Mouse (Mus musculus): ENCODE results near the gene Kif5a. TPM values are rescaled to one million over a fixed set of nuclear protein-coding genes. Genes with fewer than 3 reads are reported as not detected.

Gene Kif5a
- total and polyA plus RNA-seq, 3 experiments: 0.34 to 2.2 (median 0.45) TPM

- Histone ChIP-seq H3K27ac (peak overlapping the region; percentile 91), H3K4me3 (peak overlapping the region; percentile 55), H3K79me2 (replicated peaks; ENCODE audit: control insufficient read depth, insufficient read depth, low read length) (no peaks in the 10 kb centered on the region), H3K9ac (ENCODE audit: low read depth, low read length) (peak overlapping the region; percentile 60), H3K36me3 (ENCODE audit: control insufficient read depth, insufficient read depth, low read length) (no peaks in the 10 kb centered on the region), H3K4me1 (ENCODE audit: control insufficient read depth, insufficient read depth, low read length) (peaks cover 3% of the 10 kb centered on the region; the same call in 1 of the 2 replicates), H3K27me3 (ENCODE audit: control insufficient read depth, insufficient read depth, low read length) (no peaks in the 10 kb centered on the region)
- peak in 1 of 2 experiments; percentile 20 for DNase-seq
- WGBS: 54% methylated on average over 4 of the region's 4 CpGs
- no peak for TF ChIP-seq EP300 (IDR thresholded peaks at IDR 0.05; ENCODE audit: insufficient read depth, low read depth, low read length)
- no peak for TF ChIP-seq POLR2A (IDR thresholded peaks at IDR 0.05; ENCODE audit: insufficient read depth, low read depth, low read length)
- TF ChIP-seq CTCF (IDR thresholded peaks at IDR 0.05): no peak
- intact Hi-C loops (cut with DNase I): no loop called here
Measured at GRCm38 (mm10) chr10:127182624-127183023, 80.5 kb downstream of the Kif5a start.

DNA sequence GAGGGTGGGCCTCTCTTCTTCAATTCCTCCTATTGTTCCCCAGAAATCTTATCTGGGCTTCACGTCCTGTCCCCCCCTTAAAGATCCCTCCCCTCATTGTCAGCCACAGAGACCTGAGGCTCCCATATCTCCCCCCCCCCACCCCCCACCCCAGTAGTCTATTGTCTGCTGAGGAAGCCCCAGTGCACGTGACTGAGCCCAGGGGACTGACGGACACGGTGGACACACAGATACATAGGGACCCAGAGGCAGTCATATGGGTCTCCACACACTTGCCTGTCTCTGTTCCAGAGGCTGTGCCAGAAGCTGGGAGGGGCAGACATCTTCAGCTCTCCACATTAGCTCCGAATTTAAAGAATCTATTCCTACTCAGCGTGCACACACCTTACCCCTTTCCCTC lies 81.6 kb downstream of the Kif5a start:
- DNase-seq: peak; percentile 58 to 66
- no peaks in the 10 kb centered on the region for H3K27me3 ChIP-seq (ENCODE audit: control insufficient read depth, insufficient read depth, low read length)

DNA sequence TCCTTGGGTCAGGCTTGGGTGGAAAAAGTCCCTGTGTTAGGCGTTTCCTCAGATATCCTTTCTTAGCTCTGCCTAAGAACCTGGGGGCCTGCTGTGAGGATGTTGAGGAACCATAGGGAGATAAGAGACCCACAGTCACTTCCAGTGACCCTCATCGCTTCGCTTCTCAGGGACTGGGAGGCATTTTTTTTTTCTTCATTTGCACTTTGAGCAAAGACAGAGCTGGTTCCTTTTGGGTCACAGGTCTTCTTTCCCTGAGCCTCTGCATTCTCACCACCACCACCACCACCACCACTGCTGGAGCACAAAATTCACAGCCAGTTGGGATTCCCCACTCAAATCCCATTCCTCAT lies 82.5 kb downstream of the Kif5a start:
- 32% methylated on average over 3 of the region's 3 CpGs for WGBS
- H3K9ac ChIP-seq (ENCODE audit: low read depth, low read length): peak overlapping the region; percentile 76; the same call in 1 of the 2 replicates
- no peak for DNase-seq
- no peaks in the 10 kb centered on the region for H3K36me3 ChIP-seq (ENCODE audit: control insufficient read depth, insufficient read depth, low read length)
- peak overlapping the region; percentile 62 for H3K4me3 ChIP-seq
- peaks cover 5% of the 10 kb centered on the region for H3K4me1 ChIP-seq (ENCODE audit: control insufficient read depth, insufficient read depth, low read length)
- H3K79me2 ChIP-seq (replicated peaks; ENCODE audit: control insufficient read depth, insufficient read depth, low read length): no peaks in the 10 kb centered on the region
- H3K27ac ChIP-seq: peak overlapping the region; percentile 79
- no peaks in the 10 kb centered on the region for H3K27me3 ChIP-seq (ENCODE audit: control insufficient read depth, insufficient read depth, low read length)
- intact Hi-C loops (cut with DNase I): loop anchor here (2.0 kb wide), 1 partner anchor 14 kb away; the partner anchor contains the start of gene Dtx3
- TF ChIP-seq POLR2A (IDR thresholded peaks at IDR 0.05; ENCODE audit: insufficient read depth, low read depth, low read length) (peak; percentile 74; the same call in 1 of the 2 replicates), CTCF (IDR thresholded peaks at IDR 0.05) (no peak), EP300 (IDR thresholded peaks at IDR 0.05; ENCODE audit: insufficient read depth, low read depth, low read length) (0 out of 2 replicates have a peak, but pooled peaks have one; percentile 22)

More for the DNA sequence above, 81.6 kb downstream of the Kif5a start:
- intact Hi-C loops (cut with DNase I): loop anchor here (2.0 kb wide), 1 partner anchor 13 kb away; the partner anchor contains the start of gene Dtx3
- Histone ChIP-seq H3K79me2 (replicated peaks; ENCODE audit: control insufficient read depth, insufficient read depth, low read length) (no peaks in the 10 kb centered on the region), H3K4me1 (ENCODE audit: control insufficient read depth, insufficient read depth, low read length) (peaks cover 5% of the 10 kb centered on the region), H3K36me3 (ENCODE audit: control insufficient read depth, insufficient read depth, low read length) (no peaks in the 10 kb centered on the region), H3K9ac (ENCODE audit: low read depth, low read length) (peak overlapping the region; percentile 68), H3K4me3 (peak overlapping the region; percentile 55), H3K27ac (peak overlapping the region; percentile 91)
- 42% methylated on average over 6 of the region's 6 CpGs for WGBS
- TF ChIP-seq EP300 (IDR thresholded peaks at IDR 0.05; ENCODE audit: insufficient read depth, low read depth, low read length) (peak; percentile 67; the same call in 1 of the 2 replicates), POLR2A (IDR thresholded peaks at IDR 0.05; ENCODE audit: insufficient read depth, low read depth, low read length) (peak; percentile 95), CTCF (IDR thresholded peaks at IDR 0.05) (no peak)

DNA sequence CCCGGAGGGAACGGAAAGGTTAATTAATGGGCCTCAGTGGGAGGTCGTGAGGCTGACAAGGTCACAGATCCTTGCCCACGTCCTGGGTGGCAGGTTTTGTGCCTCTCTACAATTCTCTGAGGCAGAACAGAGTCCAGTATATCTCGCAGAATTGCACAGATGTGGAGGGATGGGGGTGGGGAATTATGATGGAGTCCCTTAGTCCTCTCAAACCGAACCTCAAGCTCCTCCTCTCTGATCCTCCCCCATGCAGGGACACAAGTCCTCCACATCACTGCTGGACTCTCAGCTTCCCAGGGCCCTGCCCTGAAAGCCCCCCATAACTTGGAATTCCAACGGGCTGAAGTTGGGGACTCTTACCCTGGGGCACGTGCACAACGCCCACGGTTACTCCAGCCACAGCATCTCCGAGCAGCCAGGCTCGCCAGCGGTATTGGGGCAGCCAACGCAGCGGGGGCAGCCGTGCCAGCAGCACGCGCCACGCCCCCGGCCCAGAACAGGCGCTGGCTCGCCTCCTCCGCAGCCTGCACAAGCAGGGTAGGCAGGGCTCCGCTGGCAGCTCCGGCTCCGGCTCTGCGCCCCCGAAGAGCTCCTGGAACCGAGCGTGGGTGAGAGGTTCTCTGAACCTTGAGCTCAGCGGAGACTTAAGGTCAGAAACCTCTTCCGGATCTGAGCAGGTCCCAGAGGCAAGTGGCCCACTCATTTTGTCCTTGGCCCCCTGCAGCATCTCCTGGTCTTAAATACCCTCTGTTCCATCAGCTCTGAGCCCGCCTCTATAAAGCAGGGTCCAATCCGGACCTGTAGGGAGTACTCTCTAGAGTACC lies 83.1 kb downstream of the Kif5a start, which contains the start of gene Slc26a10:
Gene Slc26a10, minus strand, starts transcription at position 775 of the 824 bp plus-strand sequence.
- intact Hi-C loops (cut with DNase I): loop anchor here (2.0 to 5.0 kb wide), 3 partner anchors 15 to 162 kb away; partner anchors contain the start of genes Dtx3, Gli1 and Pip4k2c
- Histone ChIP-seq H3K36me3 (ENCODE audit: control insufficient read depth, insufficient read depth, low read length) (no peaks in the 10 kb centered on the region), H3K9ac (ENCODE audit: low read depth, low read length) (peak within 1 kb of the TSS; percentile 76), H3K27me3 (ENCODE audit: control insufficient read depth, insufficient read depth, low read length) (no peaks in the 10 kb centered on the region), H3K79me2 (replicated peaks; ENCODE audit: control insufficient read depth, insufficient read depth, low read length) (no peaks in the 10 kb centered on the region), H3K27ac (peak within 1 kb of the TSS; percentile 79), H3K4me1 (ENCODE audit: control insufficient read depth, insufficient read depth, low read length) (peaks cover 5% of the 10 kb centered on the region), H3K4me3 (peak within 1 kb of the TSS; percentile 62)
- DNase-seq: peak; percentile 64 to 65
- 5% methylated on average over 34 of the region's 34 CpGs for WGBS
- peak; percentile 88; the same call in 1 of the 2 replicates for TF ChIP-seq POLR2A (IDR thresholded peaks at IDR 0.05; ENCODE audit: insufficient read depth, low read depth, low read length)
- TF ChIP-seq EP300 (IDR thresholded peaks at IDR 0.05; ENCODE audit: insufficient read depth, low read depth, low read length): no peak

- H3K79me2 ChIP-seq (replicated peaks; ENCODE audit: control insufficient read depth, insufficient read depth, low read length): no peaks in the 10 kb centered on the region
- TF ChIP-seq POLR2A (IDR thresholded peaks at IDR 0.05; ENCODE audit: insufficient read depth, low read depth, low read length) (no peak), CTCF (IDR thresholded peaks at IDR 0.05) (no peak), EP300 (IDR thresholded peaks at IDR 0.05; ENCODE audit: insufficient read depth, low read depth, low read length) (no peak)
- DNase-seq: peak; percentile 31 to 50
- H3K9ac ChIP-seq (ENCODE audit: low read depth, low read length): peak overlapping the region; percentile 37
- H3K27ac ChIP-seq: peak overlapping the region; percentile 60
- intact Hi-C loops (cut with DNase I): loop anchor here (5.0 kb wide), 2 partner anchors 34 to 164 kb away; partner anchors contain the start of genes Gli1 and Pip4k2c
- H3K4me3 ChIP-seq: peak overlapping the region; percentile 62
- WGBS: 7% methylated on average over 41 of the region's 41 CpGs
- H3K36me3 ChIP-seq (ENCODE audit: control insufficient read depth, insufficient read depth, low read length): no peaks in the 10 kb centered on the region
- peaks cover 5% of the 10 kb centered on the region; the same call in 1 of the 2 replicates for H3K4me1 ChIP-seq (ENCODE audit: control insufficient read depth, insufficient read depth, low read length)
- no peaks in the 10 kb centered on the region for H3K27me3 ChIP-seq (ENCODE audit: control insufficient read depth, insufficient read depth, low read length)
Measured at GRCm38 (mm10) chr10:127178286-127179027, 84.7 kb downstream of the Kif5a start.
